Mouse (Mus musculus) lung, adult 2 months (tissue): ENCODE measurements around the gene Prkch.

Experiments
- CTCF ChIP-seq: fragments of 200-500 bp; IDR thresholded peaks from 2 replicates; pipeline ENCODE4 v1.5.1; 2011; ENCODE audit warnings: mild to moderate bottlenecking, low read length, control low read depth; ENCODE audit not compliant: insufficient read depth
- POLR2A ChIP-seq: fragments of 200-500 bp; IDR thresholded peaks from 2 replicates; pipeline ENCODE4 v1.6.1; 2011; ENCODE audit warnings: low read depth, mild to moderate bottlenecking, control low read depth, low read length, borderline replicate concordance; ENCODE audit errors: extremely low read depth

DNA sequence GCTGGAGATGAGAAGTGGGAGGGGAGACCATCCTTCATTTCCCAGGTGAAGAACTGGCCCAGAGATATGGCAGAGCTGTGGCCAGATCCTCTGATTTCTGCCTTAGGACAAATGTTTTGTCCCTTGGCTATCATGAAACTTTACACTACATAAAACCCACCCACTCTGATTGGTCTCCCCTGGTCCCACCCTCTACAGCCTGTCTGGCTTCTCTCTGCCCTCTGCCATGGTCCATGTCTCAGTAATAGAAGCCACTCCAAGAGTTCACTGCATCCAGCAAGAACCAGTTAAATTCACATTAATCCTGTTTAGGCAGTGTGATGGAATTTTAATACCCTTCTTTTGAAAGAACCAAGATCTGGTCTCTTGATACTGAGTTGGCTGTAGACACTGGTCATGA is 158.5 kb downstream of the Prkch start:
- TF ChIP-seq CTCF (no peak), POLR2A (no peak)
